Mouse (Mus musculus): ENCODE data around the gene Rcc2.

DNA sequence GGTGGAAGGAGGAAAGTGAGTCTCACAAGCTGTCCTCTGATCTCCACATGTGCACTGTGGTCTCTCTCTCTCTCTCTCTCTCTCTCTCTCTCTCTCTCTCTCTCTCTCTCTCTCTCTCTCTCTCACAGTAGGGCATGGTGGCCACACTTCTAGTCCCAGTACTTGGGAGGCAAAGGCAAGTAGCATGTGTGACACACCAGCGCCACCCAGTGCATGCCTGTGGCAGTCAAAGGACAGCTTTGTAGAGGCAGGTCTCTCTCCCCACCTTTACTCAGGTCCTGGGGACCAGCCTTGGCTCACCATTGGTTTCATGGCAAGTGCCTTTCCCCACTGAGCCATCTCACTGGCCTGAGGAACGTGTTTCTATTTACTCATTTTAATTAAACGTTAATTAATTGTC, 44.3 kb downstream of the Rcc2 start:
- TF ChIP-seq CTCF (conservative IDR thresholded peaks at IDR 0.05; ENCODE audit: low read length) (peak; percentile 43), POU5F1 (IDR thresholded peaks at IDR 0.05; ENCODE audit: borderline replicate concordance, low read length) (no peak)
